Mouse (Mus musculus) 3134 (cell line): Measurements from ENCODE around the gene Shoc2.
A peak's percentile ranks its signal among the peaks of the same experiment; 100 is the strongest.
"Not testable (repeated sequence)": the region's sequence is repeated elsewhere in the genome, so short reads cannot be mapped to it uniquely, and the experiment has no call there.

ENCODE experiments used
- DNase-seq: peaks from one replicate; pipeline ENCODE4 v3.0.0-alpha.2; 2011; ENCODE audit warnings: low spot score; ENCODE audit not compliant: insufficient read length; ENCODE audit errors: extremely low read depth

Shoc2 gene

DNA sequence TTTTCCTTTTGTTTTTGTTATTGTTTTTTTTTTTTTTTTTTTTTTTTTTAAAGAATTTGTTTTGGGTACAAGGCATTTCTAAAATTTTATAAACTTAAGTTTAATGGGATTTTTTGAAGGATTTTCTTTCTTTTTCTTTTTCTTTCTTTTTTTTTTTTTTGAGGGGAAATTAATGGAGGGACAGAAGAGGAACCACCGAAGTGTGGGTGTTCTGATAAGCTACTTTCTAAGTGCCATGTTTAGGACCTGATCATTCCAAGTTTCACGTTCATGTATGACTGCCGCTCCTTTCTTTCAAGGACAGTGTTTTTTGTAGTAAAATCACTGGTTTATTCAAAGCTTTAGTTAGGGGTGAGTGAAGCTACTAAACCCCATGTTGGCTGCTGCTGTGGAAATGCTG, 14.9 kb upstream of the Shoc2 start:
- DNase-seq = no peak

- DNase-seq = no peak
These were observed 11.1 kb upstream of the Shoc2 start for GRCm38 (mm10) chr19:53933050-53933449.

- DNase-seq = no peak
These were observed 10.1 kb upstream of the Shoc2 start for GRCm38 (mm10) chr19:53934046-53934445.

GRCm38 (mm10) chr19:53939467-53939866, 4.6 kb upstream of the Shoc2 start:
- DNase-seq = no peak

DNA sequence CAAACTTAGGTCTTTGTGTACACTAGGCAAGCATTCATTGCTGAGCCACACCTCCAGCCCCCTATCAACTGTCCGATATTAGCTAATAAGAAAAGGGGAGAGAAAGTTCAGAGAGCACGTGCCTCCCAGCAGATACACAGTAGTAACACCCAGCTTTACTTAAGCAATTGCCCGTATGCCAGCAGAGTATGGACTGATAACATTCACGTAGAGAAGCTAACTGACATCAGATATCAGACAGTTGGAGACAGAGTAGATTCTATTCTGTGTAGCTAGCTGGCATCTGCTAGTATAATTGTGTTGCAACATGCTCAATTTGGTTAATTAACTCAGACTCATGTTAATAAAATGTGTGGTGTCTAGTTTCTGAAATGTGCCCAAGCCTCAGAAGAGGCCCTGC, 3.0 kb upstream of the Shoc2 start:
- no peak for DNase-seq

DNA sequence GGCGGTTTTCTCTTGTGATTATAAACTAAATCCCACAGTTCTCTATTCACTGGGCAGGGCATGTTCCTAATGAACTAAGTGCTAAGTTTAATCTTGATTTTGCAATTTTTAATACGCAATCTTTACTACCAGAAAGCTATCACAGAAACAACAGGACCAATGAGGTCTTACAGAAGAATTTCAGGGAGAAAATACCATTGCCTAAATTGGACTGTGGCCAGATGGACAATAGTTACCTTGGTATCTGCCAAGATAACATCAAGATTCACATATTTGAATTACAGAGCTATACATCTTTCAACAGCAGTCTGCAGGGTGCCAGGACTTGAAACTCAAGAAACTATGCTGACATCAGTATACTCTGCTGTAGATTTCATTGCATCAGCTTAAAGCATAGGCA, 1.8 kb upstream of the Shoc2 start:
- DNase-seq = no peak

DNA sequence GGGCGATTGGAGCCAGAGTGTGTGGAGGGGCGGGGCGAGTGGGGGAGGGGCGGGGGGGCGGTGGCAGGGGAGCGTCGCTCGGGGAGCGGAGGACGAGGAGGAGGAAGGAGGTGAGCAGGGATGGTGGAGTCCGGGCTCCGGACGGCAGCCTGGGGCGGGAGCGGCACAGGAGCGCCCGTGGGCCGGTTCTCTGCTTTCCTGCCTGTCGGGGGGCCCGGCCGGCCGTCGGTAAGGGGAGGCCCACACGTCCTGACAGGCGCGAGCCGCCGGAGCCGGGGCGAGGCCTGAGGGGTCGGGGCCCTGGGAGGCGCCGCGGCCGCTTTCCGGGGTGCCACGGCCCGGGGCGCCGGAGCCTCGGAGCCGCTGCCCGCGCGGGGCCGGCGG, 672 bp downstream of the Shoc2 start:
- DNase-seq = no peak

DNA sequence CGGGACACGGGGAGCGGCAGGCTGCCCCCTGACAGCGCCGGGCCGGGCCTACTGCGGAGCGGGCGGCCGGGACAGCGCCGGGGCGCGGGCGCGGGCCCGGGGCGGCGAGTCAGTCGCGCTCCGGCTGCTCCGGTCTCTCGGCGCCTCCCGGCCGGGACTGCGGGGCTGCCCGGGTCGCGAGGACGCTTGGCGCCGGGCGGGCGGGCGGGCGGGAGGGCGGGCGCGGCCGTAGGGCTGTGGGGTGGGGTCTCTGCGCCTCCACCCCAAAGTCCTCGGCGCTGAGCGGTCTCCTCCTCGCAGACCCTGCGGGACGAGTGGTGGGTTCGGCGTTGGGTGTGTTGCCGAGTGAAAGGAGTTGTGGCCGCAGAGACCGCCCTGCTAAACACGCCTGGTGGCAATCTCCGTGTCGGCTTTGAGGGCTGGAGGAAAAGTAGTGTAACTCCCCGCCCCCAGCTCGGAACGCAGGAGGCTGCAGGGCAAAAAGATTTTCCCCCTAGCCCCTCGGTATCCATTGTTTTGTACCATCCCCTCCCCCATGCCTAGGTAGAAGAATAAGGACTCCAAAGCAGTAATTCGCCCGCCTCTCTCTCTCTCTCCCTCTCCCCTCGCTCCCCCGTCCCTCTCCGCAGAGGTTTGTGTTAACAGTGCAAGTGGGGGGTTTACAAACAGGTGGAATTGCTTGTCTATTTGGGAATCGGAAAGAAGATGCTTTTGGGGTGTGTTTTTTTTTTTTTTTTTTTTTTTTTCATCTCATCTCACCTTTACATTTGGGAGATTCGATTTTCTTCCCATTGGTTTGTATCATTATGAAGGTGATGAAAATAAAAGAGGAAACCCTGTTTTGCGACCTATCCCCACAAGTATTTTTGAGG, 1.3 kb downstream of the Shoc2 start:
- peak; percentile 55 for DNase-seq

- no peak for DNase-seq
These were observed 13.4 kb downstream of the Shoc2 start for GRCm38 (mm10) chr19:53957513-53957912.

DNA sequence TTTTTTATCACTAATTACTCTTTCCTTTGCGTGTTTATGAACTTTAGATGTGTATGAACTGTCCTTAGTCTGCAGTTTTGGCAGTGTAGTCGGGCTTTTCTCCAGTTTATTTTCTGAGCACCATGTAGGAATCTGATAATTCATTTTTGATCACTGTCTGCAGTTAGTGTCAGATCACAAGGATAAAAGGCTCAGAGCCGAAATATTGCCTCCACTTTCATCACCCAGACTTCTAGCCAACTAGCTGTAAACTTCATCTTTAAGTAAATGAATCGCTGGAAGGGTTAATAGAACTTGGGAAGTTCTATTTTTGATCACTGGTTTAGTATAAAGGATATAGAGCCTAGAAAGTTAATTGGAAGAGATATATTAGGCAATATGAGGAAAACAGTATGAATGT, 18.4 kb downstream of the Shoc2 start:
- DNase-seq = no peak

DNA sequence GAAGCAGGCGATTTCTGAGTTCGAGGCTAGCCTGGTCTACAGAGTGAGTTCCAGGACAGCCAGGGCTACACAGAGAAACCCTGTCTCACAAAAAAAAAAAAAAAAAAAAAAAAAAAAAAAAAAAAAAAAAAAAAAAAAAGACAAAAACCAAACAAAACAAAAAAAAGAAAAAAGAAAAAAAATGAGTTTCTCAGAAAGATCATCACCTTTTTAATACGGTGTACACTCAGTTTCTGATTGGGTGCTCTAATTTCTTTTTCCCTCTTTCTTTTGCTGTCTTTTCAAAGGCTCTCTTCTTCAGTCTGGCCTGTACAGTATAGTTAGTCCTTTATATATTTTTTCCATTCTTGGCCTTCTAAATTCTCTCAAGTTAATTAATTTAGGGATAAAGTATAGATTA, 20.2 kb downstream of the Shoc2 start:
- DNase-seq = not testable (repeated sequence)

DNA sequence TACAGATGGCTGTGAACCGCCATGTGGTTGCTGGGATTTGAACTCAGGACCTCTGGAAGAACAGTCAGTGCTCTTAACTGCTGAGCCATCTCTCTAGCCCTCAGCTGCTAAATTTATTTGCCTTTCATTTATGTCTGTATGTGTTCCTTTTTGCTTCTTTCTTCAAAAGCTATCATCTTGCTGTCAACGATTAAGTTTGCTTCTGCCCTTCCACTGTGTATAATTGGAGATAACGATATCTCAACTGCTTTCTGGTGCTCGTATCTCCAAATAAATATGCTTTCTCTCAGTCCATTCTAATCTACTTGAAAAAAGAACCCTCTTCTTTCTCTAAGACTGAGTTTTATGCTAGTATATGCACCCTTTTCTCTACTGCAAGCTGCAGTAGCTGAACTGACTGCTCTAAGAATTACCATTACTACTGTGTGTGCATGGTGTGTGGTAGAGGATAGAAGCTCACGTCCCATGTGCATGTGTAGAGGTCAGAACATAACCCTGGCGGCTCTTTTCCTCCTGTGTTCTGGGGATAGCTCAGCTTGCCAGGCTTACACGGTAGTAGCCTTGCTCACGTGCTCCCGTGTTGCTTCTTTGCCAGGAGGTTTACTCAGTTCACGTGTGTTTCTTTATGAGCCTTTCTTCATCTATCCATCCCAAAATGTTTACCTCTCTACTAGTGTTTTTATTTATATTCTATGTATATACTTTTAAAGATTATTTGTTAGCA, 21.0 kb downstream of the Shoc2 start:
- DNase-seq = no peak

DNA sequence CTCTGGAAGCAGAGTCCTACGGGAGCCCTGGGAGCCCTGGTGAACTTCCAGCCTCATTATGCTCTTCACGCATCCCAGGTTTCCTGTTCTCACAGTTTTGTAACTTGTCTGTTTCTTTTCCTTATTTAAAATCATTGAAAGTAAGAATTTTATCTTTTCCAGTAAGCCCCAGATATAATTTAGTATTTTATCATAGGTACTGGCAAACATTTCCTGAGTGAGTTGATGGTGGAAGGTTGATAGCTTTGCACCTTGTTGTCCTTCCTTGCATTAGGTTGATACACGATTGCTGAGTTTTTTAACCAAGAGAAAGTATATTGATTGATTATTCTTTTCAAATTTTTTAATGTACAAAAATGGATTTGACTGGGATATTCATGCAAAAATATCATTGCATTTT, 25.1 kb downstream of the Shoc2 start:
- no peak for DNase-seq

DNA sequence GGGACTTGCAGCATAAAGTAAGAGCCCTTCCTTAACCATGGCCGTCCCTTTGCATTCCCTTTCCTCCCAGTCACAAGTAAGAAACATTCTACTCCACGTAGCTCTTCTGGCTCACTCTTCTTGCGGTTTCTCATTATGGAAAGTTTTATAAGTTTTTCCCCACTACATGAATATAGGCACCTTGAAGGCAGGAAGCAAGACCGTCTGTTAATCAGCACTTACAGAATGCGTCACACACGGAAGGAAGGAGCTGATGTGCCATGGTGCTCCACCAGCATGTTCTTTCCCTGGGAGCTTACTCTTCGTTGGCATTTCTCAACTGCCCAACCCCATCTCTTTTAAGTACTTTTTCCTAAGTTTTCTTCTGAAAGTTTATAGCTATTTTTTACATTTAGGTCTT, 27.8 kb downstream of the Shoc2 start:
- DNase-seq = no peak

- no peak for DNase-seq
These were observed 29.6 kb downstream of the Shoc2 start for GRCm38 (mm10) chr19:53973656-53974055.

DNA sequence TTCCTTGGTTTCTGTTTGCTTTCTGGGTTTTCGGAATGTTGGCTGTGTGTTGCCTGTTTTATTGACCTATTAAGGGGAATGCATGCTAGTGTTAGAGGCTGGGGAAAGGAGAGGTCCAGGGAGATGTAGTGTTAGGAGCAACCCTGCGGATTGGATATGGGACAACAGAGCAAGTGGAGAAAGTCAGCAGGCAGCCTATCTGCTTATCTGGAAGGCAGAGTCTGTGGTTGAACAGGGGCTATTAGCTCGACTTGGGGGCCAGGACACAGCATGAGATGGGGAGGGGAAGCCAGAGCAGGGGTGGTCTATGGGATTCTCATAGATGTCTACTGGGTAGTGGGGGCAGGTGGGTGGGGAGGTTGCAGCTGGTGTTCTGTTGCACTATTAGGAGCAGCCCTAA, 37.9 kb downstream of the Shoc2 start:
- no peak for DNase-seq

DNA sequence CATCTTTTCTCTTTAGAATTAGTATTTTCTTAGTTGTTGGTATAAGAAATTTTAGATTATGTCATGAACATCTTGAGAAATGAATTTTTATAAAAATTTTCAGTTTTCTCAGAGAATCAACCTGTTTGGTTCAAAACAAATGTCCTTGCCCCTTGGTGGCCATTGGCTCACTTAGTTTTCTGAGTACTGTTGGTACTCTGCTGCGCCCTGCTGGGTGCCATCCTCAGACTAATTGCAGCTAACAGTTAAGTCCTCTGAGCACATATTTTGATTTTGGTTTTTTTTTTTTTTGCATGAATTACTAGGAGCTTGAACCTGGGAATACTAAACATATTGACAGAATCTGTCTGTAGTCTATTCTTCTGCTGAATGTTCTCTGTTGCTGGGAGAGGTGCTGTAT, 39.2 kb downstream of the Shoc2 start:
- no peak for DNase-seq

- no peak for DNase-seq
These were observed 40.5 kb downstream of the Shoc2 start for GRCm38 (mm10) chr19:53984628-53985027.

- DNase-seq = no peak
These were observed 46.4 kb downstream of the Shoc2 start for GRCm38 (mm10) chr19:53990538-53990937.

DNA sequence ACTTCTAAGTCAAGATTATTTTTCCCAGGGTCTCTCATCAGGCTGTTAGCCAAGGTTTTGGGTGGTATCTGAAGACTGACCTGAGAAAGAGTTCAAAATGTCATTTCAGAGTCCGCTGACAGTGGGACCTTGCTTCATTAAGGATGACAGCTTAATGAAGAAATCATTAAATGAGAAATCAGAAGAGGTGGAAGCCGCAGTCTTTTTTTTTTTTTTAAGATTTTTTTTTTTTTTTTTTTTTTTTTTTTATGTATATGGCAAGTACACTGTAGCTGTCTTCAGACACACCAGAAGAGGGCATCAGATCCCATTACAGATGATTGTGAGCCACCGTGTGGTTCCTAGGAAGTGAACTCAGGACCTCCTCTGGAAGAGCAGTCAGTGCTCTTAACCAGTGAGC, 49.8 kb downstream of the Shoc2 start:
- DNase-seq = no peak

- DNase-seq = no peak
These were observed 50.2 kb downstream of the Shoc2 start for GRCm38 (mm10) chr19:53994276-53994675.

GRCm38 (mm10) chr19:54010973-54011372, 66.9 kb downstream of the Shoc2 start:
- no peak for DNase-seq
